Mouse (Mus musculus) midbrain, embryonic 14.5 days (tissue): Measurements from ENCODE around the gene Inafm1. TPM values are rescaled to one million over a fixed set of nuclear protein-coding genes. Genes with fewer than 3 reads are reported as not detected.

Experiments used
- ATAC-seq: fragments of 200-750 bp; cut with Nextera tagmentation; 2 replicates; pipeline ENCODE4 v1.8.0; 2017; ENCODE audit warnings: moderate number of reproducible peaks, moderate library complexity; ENCODE audit not compliant: low FRiP score, low TSS enrichment
- DNase-seq: peaks from one replicate; pipeline ENCODE4 v3.0.0-alpha.2; 2015
- H3K27ac ChIP-seq: fragments of 300-500 bp; sonication (generic); replicated peaks from 2 replicates; pipeline ENCODE4 v1.5.1; 2014; ENCODE audit warnings: mild to moderate bottlenecking, low read depth, low read length, moderate library complexity
- H3K27me3 ChIP-seq: fragments of 300-500 bp; sonication (generic); 2 replicates; pipeline ENCODE4 v1.6.1; 2014; ENCODE audit warnings: low read length, control low read depth, mixed read lengths; ENCODE audit not compliant: control insufficient read depth, insufficient read depth
- H3K36me3 ChIP-seq: fragments of 300-500 bp; sonication (generic); 2 replicates; pipeline ENCODE4 v1.6.1; 2014; ENCODE audit warnings: low read length, control low read depth; ENCODE audit not compliant: control insufficient read depth, insufficient read depth
- H3K4me1 ChIP-seq: fragments of 300-500 bp; sonication (generic); 2 replicates; pipeline ENCODE4 v1.6.1; 2014; ENCODE audit warnings: mild to moderate bottlenecking, antibody characterized with exemption, low read length, control low read depth; ENCODE audit not compliant: control insufficient read depth, insufficient read depth
- H3K4me2 ChIP-seq: fragments of 300-500 bp; sonication (generic); 2 replicates; pipeline ENCODE4 v1.6.1; 2014; ENCODE audit warnings: mild to moderate bottlenecking, low read length, moderate library complexity
- H3K4me3 ChIP-seq: fragments of 300-500 bp; sonication (generic); replicated peaks from 2 replicates; pipeline ENCODE4 v1.5.1; 2014; ENCODE audit warnings: low read depth, low read length
- H3K9ac ChIP-seq: fragments of 300-500 bp; sonication (generic); replicated peaks from 2 replicates; pipeline ENCODE4 v1.6.1; 2014; ENCODE audit warnings: mild to moderate bottlenecking, low read length, moderate library complexity
- H3K9me3 ChIP-seq: fragments of 300-500 bp; sonication (generic); 2 replicates; pipeline ENCODE4 v1.6.1; 2016; ENCODE audit warnings: low read length, control low read depth, mixed read lengths; ENCODE audit not compliant: control insufficient read depth
- WGBS: fragments of 180-500 bp; shearing (Covaris S2); extraction: QIAGEN DNeasy Blood & Tissue Kit; methylation state at CpG from one replicate; pipeline ENCODE4 v1.1.7; 2014; 5-methylcytosine and 5-hydroxymethylcytosine counted together
- polyA plus RNA-seq: library from polyadenylated mRNA; unstranded; fragments of >200 nt; fragmentation: Nextera tagmentation; extraction: Ambion mirVana; gene quantifications from 2 replicates; pipeline ENCODE4 v1.2.1, GENCODE M21; 2014

Inafm1 gene
- polyA plus RNA-seq, 1 experiment from 2014 or later = 36.4 TPM

DNA sequence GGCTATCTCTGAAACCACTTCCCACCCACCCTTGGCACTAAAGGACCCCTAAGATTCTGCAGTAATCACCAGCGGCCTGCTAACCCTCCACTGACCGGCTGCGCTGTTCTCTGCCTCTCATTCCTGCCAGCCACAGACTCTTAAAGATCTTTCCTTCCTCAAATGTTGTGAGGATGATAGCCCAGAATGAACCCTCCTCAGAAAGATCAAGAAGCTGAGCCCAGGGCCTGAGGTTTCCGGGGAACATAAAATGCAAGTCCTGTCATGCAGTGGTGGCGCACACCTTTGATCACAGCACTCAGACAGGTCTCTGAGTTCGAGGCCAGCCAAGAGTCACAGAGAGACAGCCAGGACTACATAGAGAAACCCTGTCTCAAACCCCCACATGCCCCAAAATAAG lies 31.2 kb downstream of the Inafm1 start:
- no peak for DNase-seq
- Histone ChIP-seq H3K4me1 (no peaks in the 10 kb centered on the region), H3K27ac (no peak overlapping the region), H3K9ac (no peak overlapping the region), H3K27me3 (no peaks in the 10 kb centered on the region), H3K4me2 (no peak overlapping the region), H3K9me3 (no peaks in the 10 kb centered on the region), H3K36me3 (no peaks in the 10 kb centered on the region), H3K4me3 (no peak overlapping the region)
- 92% methylated on average over 6 of the region's 6 CpGs for WGBS
- ATAC-seq = no peak

DNA sequence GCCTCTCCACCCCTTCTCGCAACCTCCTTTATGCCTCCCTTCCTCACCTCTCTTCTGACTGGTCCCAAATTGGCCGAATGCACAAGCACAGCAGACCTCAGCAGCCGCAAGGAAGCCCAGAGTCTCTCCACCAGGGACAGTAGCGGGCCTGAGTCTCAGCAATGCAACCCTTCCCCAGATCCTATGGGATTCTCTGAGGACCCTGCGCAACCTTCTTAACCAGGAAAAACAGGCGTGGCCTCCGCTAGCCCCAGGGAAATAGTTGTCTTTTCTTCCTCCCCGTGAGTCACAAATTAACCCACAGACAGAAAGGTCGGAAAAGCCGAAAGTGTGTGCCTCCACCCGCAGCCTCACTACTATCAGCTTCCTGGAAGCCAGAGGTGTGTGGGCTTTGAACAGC lies 31.6 kb downstream of the Inafm1 start:
- Histone ChIP-seq H3K4me3 (no peak overlapping the region), H3K4me1 (no peaks in the 10 kb centered on the region), H3K36me3 (no peaks in the 10 kb centered on the region), H3K4me2 (no peak overlapping the region), H3K9me3 (no peaks in the 10 kb centered on the region), H3K27ac (no peak overlapping the region), H3K27me3 (no peaks in the 10 kb centered on the region), H3K9ac (no peak overlapping the region)
- DNase-seq (no peak), ATAC-seq (no peak)
- whole genome bisulfite sequencing = 67% methylated on average over 11 of the region's 11 CpGs

DNA sequence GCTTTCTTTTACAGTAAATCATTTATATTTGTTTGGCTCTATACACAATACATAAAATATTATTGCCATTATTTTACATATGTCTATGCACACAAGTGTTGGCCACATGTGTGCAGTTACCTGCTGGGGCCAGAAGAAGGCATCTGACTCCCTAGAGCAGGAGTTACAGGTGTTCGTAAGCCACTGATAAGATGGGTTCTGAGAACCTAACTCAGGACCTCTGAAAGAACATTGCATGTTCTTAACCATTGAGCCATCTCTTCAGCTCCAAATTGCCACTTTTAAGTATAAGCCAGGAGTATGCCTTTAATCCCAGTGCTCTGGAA lies 32.5 kb downstream of the Inafm1 start:
- H3K36me3 ChIP-seq = no peaks in the 10 kb centered on the region
- DNase-seq (no peak), ATAC-seq (no peak)
- H3K4me2 ChIP-seq = no peak overlapping the region
- no peaks in the 10 kb centered on the region for H3K9me3 ChIP-seq
- 100% methylated on average over 1 of the region's 1 CpGs for WGBS
- no peak overlapping the region for H3K9ac ChIP-seq
- H3K4me1 ChIP-seq = no peaks in the 10 kb centered on the region
- H3K4me3 ChIP-seq = no peak overlapping the region
- H3K27me3 ChIP-seq = no peaks in the 10 kb centered on the region
- no peak overlapping the region for H3K27ac ChIP-seq

DNA sequence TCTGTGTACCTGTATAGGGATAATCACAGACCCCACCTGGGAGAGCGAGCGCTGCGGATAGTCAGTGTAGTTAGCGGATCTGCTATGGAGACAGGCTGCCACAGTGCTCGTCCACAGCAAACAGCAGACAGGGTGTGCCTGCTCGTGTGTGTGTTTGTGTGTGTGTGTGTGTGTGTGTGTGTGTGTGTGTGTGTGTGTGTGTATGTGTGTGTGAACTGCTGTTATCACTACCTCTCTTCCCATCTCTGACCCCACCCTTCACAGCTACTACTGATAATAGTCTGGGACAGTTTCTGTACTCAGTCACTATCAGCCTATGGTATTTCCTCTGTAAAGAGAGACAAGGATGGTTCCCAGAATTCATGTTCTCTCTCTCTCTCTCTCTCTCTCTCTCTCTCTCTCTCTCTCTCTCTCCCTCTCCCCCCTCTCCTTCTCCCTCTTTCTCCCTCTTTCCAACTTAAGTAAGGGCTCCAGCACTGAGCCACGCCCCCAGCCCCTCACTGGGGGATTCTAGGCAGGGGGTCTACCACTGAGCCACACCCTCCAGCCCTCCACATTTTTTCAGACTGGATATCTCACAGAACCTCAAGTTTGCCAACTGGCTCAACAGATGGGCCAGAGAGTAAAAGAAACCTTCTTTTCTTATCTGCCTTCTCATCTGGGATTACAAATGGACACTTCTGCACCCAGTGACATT lies 33.0 kb downstream of the Inafm1 start:
- 77% methylated on average over 7 of the region's 7 CpGs for WGBS

DNA sequence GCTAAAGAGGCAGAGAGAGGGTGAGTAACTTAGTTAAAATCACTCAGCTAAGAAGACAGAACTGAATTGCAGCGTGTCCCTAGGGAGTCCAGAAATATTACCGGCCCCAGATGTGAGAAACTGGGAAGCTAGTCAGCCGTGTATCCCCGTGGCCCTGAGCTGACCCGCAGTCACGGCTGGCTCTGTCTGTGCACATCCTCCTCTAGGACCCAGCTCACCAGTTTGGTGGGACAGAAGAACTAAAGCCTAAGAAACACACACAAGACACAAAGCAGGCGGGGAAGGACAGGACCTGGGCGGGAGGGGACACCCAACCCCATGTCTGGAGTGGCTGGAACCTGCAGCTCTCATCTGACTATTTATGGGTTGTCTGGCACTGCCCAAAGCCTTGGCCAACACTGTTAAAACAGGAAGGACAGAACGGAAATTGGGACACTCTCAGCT lies 33.8 kb downstream of the Inafm1 start:
- Histone ChIP-seq H3K9ac (no peak overlapping the region), H3K36me3 (no peaks in the 10 kb centered on the region), H3K9me3 (no peaks in the 10 kb centered on the region), H3K4me2 (no peak overlapping the region), H3K4me1 (no peaks in the 10 kb centered on the region), H3K4me3 (no peak overlapping the region), H3K27me3 (no peaks in the 10 kb centered on the region), H3K27ac (no peak overlapping the region)
- WGBS = 65% methylated on average over 9 of the region's 9 CpGs
- ATAC-seq (no peak), DNase-seq (no peak)

More for the DNA sequence above, 33.0 kb downstream of the Inafm1 start:
- Histone ChIP-seq H3K4me3 (no peak overlapping the region), H3K36me3 (no peaks in the 10 kb centered on the region), H3K9me3 (no peaks in the 10 kb centered on the region), H3K4me2 (no peak overlapping the region), H3K27me3 (no peaks in the 10 kb centered on the region), H3K27ac (no peak overlapping the region), H3K9ac (no peak overlapping the region), H3K4me1 (no peaks in the 10 kb centered on the region)
- ATAC-seq (no peak), DNase-seq (no peak)

DNA sequence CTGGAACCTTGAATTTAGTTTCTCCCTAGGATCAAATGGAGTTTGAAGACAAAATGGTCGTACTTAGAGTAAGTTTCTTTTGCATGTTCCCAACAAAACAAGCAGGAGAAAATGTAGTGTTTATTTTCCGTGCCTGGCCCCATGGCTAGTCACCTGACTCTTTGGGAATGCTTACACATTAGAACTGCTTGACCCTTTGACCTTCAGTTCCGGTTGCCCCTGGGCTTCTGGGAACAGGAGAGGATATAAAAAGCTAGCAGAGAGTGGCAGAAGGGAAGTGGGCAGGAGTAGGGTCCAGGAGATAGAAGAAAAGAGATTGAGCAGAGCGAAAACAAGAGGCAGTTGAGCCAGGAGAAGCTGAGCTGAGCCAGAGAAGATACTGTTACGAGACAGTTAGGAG lies 43.5 kb downstream of the Inafm1 start:
- 0 out of 2 replicates have a peak, but pooled peaks cover 3% of the 10 kb centered on the region for H3K9me3 ChIP-seq
- WGBS = 66% methylated on average over 5 of the region's 5 CpGs
- H3K27ac ChIP-seq = no peak overlapping the region
- DNase-seq = no peak
- H3K27me3 ChIP-seq = no peaks in the 10 kb centered on the region
- no peak for ATAC-seq
- H3K4me3 ChIP-seq = no peak overlapping the region
- H3K36me3 ChIP-seq = no peaks in the 10 kb centered on the region
- H3K4me1 ChIP-seq = no peaks in the 10 kb centered on the region
- H3K4me2 ChIP-seq = no peak overlapping the region
- no peak overlapping the region for H3K9ac ChIP-seq

Other genes with a start within 250 kb of the Inafm1 start
- gene Bicra, start 225.7 kb downstream of the Inafm1 start, polyA plus RNA-seq = 6.5 and 9.0 TPM in 2 replicates
- 0.09 and 0.13 TPM in 2 replicates for gene Zfp541, start 211.8 kb downstream of the Inafm1 start, polyA plus RNA-seq
- 209 and 245 TPM in 2 replicates for gene Napa, start 175.2 kb downstream of the Inafm1 start, polyA plus RNA-seq
- gene Kptn, start 153.7 kb downstream of the Inafm1 start, polyA plus RNA-seq = 33.1 and 40.5 TPM in 2 replicates
- gene Slc8a2, start 143.8 kb downstream of the Inafm1 start, polyA plus RNA-seq = 1.1 and 1.2 TPM in 2 replicates
- gene Meis3, start 98.5 kb downstream of the Inafm1 start, polyA plus RNA-seq = 137 and 151 TPM in 2 replicates
- gene Dhx34, start 51.6 kb downstream of the Inafm1 start, polyA plus RNA-seq = 11.6 and 11.9 TPM in 2 replicates
- gene C5ar2, start 29.5 kb downstream of the Inafm1 start, polyA plus RNA-seq = not detected in 2 replicates
- 0.11 and 1.6 TPM in 2 replicates for gene C5ar1, start 14.1 kb downstream of the Inafm1 start, polyA plus RNA-seq
- 17.6 and 24.1 TPM in 2 replicates for gene Ccdc9, start 13.2 kb upstream of the Inafm1 start, polyA plus RNA-seq
- 16.8 and 24.8 TPM in 2 replicates for gene Bbc3, start 34.8 kb upstream of the Inafm1 start, polyA plus RNA-seq
- gene Sae1, start 114.2 kb upstream of the Inafm1 start, polyA plus RNA-seq = 178 and 240 TPM in 2 replicates
- gene Zc3h4, start 127.3 kb upstream of the Inafm1 start, polyA plus RNA-seq = 17.1 and 19.2 TPM in 2 replicates
- 59.6 and 84.1 TPM in 2 replicates for gene Tmem160, start 179.2 kb upstream of the Inafm1 start, polyA plus RNA-seq
- 3.7 and 4.4 TPM in 2 replicates for gene Npas1, start 204.1 kb upstream of the Inafm1 start, polyA plus RNA-seq